Mouse (Mus musculus) heart, adult 18-20 months (tissue): ENCODE measurements around the gene Cblb. TPM values are rescaled to one million over a fixed set of nuclear protein-coding genes. Genes with fewer than 3 reads are reported as not detected.

ENCODE experiments used
- DNase-seq, 2 experiments: peaks; one replicate each; pipeline ENCODE4 v3.0.0; 2021 to 2022; ENCODE audit warnings: mixed read lengths in 1 of 2
- total RNA-seq, 2 experiments: library from RNA; stranded (reverse); gene quantifications; 2 replicates each; pipeline ENCODE4 v1.2.3; 2021

Gene Cblb
- total RNA-seq, 2 experiments from 2014 or later = 10.9 to 14.4 TPM

DNA sequence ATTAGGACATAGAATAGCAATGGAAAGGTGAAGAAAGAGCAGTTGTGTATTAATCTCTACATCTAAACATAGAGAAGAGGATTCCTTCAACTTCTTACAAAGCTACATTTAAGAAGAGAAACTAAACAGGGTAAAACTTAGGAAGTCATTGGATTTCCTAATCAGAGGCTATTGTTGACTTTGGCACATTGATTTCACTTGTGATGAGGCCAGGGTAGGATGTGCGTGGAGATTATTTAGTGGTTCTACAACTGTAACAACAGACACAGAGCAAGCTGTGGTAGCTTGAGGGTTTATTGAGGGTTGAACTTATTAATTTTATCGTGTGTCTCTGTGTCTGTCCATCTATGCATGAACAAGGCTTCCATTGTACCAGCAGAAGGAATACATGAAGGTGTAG, 7.8 kb downstream of the Cblb start:
- DNase-seq = peak in 1 of 2 experiments; percentile 43

DNA sequence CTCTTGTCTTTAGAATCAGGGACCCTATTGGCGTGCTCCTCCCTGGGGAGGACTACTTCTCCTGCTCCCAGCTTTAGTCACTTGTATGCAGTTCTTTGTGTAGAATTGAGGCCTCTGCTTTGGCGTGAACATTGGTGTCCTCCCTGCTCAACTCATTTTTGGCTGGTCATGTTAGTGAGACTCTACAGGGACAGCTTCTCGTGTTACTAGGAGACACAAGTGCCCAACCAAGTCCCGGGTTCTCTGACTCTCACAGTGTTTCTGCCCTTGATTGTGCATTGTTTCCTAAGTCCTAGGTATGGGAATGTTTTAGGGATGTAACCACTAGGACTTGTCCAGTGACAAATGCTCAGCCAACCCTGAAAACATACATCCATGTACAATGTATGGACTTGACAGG, 9.9 kb downstream of the Cblb start:
- peak; percentile 38 to 42 for DNase-seq

DNA sequence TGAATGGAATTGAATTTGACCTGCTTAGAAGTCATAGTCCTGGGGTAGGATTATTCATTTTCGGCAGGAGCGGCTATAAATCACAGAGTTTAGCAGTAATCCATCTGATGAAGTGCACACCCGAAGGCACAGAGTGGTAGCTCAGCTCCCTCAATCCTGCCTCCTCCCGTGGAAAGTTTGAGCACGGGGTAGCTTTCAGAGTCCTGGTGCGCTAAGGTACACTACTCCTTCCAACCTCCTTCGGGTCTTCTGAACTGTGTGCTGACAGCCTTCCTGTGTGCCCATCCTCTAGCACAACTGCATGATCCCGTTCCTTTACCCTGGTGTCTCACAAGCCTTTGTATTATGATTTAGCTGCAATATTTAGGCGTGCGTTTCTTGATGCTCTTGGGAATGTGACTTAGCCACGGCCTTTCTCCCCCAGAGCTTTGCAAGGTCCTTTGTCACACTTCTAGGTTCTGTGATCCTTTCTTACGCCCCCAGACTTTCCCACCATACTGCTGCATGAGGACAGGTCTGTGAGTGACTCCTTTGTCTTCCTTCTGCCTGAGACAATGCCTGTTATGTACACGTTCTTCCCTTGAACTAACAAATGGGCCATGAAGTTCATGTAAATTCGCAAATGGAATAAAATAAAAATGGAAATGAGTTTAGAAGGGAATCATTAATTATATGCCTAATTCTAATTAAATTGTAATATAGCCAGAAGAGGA, 11.8 kb downstream of the Cblb start:
- no peak for DNase-seq

DNA sequence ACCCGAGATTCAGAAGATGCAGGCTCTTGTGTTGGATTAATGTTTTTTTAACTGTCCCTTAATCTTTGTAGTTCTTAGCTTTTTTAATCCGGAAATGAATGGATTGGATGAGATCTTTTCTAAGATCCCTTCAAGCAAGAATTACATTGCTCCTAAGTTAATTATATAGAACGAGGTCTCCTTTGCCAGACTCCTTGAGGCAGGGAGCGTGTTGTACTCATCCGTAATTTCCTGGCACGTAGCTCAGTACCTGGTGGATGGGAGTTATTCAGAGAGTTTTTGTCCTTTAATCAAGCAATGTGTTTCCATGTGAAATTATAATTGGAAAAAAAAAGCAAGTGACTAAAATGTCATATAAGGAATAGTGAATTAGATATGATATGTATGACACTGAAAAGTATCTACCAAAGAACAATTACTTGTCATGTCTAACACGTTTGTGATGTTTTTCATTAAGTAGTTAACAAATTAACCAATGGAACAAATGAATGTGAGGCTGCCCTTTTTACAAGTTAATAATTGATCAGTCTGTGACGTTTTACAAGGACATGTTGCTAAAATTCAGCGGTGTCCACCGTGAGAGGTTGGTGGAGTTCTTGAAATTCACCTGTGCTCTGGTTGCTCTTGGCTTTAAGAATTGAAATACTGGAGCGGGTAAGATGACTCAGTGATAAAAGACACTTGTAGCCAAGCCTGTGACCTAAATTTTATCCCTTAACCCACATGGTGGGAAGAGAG, 12.5 kb downstream of the Cblb start:
- DNase-seq = no peak

DNA sequence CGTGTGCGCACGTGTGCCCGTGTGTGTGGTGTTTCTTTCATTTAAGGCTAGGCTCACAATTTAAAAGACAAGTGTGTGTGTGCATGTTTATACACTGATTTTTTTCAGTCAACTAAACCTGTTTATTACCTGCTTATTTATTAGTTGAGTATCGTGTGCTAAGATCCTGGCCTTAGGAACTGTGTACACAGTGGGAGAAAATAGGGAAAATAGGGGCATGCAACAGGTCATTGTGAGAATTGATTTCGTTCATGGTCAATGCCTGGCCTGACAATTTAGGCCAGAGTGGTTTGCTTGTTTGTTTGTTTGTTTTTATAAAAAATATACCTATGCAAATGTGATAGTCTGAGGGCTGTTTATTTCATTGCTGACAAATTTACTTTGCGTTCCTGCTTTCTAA, 13.5 kb downstream of the Cblb start:
- DNase-seq = no peak

DNA sequence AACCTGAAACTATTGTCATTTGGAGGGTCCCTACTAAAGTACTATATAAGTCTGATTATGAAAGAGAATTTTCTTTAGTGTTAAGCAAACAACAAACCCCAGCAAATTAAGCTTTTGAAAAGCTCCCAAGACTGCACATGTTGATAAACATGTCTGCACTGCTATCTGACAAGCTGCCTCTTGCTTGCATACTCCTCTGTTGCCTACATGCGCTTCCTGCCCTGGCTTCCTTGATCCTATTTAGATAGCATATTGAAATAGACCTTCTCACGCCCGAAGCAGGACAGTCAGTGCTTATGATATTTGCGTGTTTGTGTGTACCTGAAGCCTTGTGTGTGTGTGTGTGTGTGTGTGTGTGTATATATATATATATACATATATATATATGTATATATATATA, 14.0 kb downstream of the Cblb start:
- no peak for DNase-seq

DNA sequence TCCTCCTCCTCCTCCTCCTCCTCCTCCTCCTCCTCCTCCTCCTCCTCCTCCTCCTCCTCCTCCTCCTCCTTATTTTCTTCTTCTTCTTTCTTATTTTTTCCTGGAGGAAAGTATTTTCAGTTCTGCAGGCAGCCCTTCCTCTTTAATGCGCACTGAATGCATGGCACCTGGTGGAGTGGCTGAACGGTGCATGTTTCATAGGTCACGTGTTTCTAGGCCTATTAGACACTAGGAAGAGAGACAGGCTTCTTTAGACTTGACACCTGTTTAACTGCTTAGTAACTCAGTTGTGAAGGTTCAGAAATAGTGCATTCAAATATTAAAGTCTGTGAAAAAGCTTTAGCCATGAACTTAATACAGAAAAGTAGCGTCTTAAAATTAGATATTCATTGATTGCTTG, 15.4 kb downstream of the Cblb start:
- DNase-seq = no peak

DNA sequence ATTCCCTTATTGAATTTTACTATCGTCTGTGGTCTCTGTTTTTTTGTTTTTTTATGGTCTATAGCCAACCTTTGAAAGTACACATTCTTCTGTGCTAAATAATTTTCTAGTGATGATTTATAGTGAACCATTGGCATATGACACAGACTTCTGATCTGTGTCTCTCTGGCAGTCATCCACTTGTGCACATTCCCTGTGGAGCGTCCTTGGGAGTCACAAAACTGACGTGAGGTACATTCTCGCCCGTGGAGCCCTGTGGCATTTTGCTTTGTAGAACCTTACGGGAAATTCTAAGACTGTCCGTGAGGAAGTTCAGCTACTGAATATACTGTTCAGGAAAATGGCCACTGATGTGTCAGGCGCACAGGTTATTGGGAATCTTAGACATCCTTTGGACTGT, 20.1 kb downstream of the Cblb start:
- no peak for DNase-seq

DNA sequence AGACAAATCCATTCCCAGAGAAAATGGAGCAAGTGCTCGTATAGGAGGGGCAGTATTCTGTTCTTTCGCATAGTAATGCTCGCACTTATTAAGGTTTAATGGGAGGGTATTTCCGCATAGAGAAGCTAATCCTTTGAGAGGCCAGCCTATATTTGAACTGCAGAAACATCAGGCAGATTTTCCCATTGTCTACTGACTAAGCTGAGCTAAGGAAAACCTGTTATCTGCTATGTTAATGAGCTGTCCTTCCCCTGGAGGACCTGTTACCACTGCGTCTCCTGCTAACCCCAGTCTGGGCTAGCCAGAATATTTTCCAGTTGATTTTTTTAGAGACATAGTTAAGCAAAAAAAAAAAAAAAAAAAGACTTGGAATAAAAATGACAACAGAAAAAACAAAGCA, 21.7 kb downstream of the Cblb start:
- no peak for DNase-seq

DNA sequence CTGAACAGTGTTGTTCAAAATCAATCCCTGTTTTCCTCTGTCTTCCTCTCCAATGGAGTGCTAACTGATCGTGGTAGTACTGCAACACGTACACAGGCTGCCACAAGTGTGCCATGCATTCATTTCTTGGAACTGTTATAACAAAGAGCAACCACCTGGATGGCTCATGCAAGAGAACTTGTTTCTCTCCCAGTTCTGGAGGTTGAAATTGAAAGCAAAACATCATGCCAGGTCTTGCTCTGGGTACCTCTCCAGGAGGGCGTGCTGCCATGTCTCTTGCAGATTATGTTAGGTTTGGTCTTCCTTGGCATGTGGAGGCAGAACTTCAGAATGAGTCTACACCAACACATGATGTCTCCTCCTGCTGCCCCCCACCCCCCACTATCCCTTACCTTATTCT, 24.2 kb downstream of the Cblb start:
- DNase-seq = no peak

DNA sequence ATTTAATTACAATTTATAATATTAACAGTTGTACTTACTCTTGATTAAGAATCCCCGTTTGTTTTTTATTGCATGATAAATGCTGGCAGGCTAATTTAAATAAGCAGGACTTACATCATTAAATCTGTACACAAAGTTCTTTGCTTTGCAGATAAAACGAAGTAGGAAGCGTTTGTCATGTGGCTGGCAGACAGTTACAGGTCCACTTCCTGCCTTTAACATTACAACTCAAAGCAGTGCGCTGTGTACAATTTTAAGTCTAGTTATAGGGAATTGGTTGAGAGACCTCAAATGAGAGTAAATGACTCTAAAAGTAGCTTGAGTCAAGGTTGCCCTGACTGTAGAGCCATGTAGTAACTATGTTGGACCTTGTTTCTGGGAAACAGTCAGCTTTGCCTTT, 25.1 kb downstream of the Cblb start:
- DNase-seq = no peak

DNA sequence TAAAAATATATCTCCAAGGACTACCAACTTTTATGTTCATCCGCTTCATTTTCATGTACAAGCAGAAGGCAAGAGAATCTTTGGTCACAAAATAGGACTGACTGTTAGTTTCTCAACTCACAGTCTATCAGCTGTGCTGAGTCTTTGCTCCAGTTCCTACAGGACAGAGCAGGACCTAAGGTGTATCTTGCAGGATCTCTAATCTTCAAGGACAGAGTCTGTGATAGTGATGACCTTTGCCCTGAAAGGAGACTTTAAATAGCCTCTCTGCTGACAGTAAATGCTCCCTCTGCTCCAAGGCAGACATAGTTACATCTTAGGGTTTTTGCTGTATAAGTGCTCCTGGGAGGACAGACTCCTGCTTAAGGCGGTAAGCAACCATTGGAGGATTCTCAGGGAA, 26.3 kb downstream of the Cblb start:
- no peak for DNase-seq

DNA sequence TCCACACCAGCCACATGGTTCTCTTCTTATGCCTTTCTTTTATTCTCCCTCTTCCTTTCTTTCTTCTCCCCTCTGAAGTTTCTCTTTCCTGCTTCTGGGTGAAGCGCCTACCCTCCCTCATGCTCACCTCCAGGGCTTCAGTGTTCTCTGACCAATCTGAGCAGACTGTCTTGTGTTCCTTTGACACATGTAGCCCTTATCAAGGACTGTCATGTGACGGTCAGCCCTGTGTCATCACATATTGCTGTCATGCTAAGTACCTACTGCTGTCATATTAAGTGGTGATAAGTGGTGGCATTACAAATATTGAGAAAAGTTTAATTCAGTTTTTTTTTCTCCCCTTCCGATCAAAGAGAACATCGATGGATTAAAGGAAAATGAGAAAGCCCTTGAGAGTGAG, 28.5 kb downstream of the Cblb start:
- DNase-seq = no peak

DNA sequence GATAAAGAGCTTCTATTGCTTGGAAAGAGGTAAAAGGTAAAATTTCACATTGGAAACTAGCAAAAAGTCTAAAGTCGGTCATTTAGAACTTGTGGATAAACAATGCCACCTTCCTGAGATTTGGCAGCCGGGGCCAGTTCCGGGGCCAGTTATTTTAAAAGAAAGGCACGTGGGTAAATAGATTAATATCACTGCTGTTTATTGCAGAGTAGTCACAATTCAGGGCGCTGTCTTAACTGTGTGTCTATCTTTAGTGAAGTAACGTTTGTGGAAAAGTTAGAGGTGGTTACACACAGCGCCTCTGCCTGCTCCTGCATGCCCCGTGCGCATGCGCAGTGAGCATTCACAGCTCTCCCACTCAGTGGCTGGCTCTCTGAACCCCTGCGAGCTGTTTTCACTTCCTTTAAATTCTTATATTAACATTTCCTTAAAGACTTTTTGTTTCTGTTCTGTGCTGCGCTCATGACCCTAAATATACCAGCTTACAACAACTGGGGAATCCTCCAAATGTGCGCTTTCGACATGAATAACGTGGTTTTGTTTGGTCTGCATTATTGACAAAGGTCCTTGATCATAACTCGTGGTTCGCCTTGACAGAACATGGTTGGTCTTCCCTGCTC, 29.2 kb downstream of the Cblb start:
- peak; percentile 66 to 83 for DNase-seq

DNA sequence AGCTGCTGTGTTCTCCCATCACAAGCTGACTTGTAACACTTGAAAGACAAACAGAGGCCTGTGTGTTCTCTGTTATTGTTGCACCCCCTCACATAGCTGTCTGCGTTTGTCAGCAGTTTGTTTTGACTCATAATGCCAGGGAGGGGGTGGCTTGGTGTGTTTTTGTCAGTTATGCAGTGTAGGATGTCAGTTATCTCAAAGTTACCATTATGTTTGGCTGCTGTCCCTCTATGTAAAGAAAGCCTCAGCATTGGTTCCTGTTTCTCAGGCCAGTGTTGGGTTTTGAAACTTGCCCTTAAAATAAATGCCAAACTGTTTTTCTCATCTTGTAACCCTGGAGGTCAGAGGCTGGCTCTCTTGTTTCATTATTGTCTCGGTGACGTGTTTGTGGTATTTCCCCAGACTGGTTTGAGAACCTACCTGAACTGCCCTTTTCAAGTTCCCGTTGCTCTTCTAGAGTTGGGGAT, 30.0 kb downstream of the Cblb start:
- DNase-seq = peak in 1 of 2 experiments; percentile 44

DNA sequence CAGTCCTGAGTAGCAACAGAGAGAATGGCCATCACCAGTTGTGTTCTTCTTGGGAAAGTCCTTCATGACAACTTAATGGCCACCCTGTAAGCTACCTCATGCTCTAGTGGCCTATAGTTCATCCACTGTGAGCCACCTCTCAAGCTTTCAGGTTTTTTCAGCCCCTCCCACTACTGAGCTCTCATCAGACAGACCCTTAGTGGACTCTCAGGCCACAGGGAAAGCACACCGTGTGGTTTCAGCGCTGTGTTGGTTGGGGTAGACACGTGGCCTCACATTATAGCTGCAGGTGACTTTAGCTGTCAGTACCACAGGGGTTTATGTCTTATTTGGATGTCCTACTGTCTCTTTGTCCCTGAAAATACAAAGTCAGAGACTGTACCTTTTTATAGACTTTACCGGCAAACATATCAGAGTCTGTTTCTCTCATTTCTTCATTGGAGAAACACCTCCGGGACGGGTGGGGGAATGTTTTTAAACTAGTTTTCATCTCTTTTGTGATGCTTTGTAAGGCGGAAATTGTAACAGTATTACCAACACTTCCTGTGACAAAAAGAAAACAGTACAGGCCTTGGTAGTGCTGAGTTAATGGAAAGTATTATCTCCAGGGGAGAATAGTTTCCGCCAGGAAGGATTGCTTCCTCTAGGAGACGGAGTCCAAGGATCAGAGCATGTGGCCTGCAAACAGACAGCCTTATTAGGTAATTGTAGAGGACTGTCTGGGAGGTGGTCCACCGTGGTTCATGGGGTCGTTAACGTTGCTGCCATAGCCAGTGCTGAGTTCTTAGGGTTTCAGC, 33.5 kb downstream of the Cblb start:
- peak in 1 of 2 experiments; percentile 54 for DNase-seq

DNA sequence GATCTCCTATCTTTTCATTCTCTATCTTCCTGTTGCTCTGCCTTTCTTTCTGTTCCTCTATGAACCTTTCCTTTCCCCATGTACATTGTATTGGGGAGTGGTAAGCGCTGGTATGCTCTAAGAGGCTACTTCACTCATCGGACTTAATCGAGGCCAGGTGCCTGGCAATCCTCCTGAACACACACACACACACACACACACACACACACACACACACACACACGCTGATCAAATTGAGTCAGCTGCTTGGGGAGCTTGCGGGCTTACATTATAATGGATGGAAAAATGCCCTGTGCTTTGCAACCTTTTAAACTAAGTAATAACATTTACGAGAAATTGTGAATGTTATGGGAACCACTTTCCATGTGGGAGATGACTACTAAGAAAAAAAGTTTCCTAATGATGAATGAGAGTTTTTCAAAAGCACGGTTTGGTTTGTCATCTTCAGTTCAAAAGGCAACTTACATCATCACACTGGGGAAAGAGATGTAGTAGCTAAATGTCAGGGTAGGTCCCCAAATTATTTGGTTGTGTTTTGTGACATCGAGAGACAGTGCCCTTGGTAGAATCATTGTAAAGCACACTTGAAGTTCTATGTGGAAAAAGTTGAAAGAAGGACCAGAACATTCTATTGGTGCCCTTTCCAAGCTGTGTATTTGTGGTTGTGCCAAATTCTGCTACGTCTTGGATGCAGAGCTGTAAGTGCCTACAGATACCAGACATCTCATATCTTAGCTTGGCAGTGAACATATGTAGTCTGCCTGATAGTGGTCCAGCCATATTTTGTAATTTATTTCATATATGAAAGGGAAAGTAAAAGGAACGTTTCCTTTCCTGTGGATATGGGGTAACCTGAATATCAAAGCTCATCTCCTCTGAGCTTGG, 36.8 kb downstream of the Cblb start:
- DNase-seq = no peak

DNA sequence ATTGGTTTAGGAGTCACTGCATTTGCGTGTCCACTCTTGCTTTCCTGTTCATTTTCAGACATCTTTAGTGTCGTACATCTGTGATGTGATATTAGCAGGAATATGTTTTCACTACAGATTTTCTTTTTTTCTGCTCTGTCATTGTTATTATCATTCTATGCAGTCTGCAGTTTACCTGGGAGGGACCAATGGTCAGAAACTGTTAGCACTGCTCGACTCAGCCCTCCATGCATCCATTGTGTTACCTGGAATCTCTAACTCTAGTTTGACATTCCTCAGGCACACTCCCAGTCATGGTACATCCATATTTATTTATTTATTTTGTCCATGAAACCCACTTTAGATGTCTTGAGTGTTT, 37.5 kb downstream of the Cblb start:
- no peak for DNase-seq

DNA sequence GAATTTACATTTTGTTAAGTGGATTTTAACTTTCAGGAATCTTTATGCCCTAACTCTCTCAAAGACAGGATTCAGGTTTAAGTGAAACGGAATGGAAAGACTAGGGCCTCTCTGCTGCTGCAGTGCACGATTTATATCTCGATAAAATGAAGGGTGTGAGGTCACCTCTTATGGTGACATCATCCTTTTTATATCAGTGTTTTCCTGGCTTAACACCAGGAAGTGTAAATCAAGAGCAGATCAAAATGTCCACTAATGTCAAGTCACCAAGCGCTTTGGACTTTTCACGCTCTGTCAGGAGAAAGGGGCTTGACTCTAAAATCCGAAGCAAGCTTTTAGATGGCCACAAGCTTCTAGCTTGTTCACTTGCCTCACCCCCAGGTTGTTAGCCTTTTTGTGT, 38.6 kb downstream of the Cblb start:
- no peak for DNase-seq

DNA sequence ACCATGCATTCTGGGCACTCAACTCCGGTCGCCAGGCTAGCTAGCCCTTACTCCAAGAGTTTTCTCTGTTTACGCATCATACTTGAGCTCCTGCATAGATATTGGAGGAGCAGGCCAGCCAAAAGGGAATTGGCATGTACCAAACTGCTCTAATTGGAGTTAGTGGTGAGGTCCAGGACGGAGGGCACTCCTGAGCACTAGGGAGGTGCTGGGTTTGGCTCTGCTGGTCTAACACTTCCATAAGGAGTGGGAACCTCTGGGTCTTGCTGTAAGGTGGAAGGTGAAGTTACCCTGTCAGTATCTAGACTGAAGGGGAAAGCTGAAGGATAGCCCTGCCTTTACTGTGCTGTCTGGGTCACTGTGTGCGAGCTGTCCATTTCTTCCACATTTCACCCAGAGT, 39.1 kb downstream of the Cblb start:
- DNase-seq = no peak

DNA sequence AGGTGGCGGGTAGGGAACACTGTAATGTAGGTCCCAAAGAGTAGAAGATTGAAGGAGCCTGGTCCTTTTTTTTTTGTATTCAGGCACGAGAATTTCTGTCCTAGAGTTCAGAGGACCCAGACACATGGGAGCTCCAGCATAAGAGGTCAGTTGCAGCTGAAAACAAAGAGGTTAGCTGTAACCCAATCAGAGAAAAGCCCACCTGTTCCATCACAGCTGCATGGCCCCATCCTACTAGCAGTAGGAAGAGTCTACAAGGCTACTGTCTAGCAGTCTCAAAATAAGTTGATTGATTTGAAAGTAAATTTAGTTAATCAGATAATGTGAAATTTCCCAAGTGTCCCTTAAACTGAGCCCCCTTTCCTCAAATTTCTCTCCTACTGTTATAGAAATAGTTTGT, 40.3 kb downstream of the Cblb start:
- no peak for DNase-seq

DNA sequence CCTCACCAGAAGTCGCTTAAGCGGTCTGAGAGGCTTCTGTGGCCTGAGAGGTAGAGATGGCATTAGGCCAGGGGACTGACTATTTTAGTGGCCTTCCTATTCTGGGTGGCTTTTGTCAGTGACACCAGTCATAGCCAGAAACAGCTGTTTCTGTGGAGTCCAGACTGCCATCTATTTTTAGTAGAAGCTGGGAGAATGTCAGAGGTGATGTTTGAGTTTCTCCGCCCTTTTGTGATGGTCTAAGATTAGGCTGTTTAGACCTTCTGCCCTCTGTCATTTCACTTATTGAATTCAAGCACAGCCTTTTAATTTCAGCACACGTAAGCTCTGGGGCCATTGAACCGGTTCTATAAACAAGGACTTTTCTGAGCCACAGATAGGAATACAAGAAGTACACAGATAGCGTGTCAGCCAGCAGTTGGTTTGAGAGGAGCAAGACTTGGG, 40.8 kb downstream of the Cblb start:
- peak; percentile 81 to 89 for DNase-seq
